Mouse (Mus musculus) fibroblast of lung, adult 2 months (primary cell): ENCODE results near the gene Olfr382.
"Not testable (repeated sequence)": the region's sequence is repeated elsewhere in the genome, so short reads cannot be mapped to it uniquely, and the experiment has no call there.

Experiments
- DNase-seq: peaks from one replicate; pipeline ENCODE4 v3.0.0-alpha.2; 2011; ENCODE audit warnings: low read depth

Olfr382 gene

GRCm38 (mm10) chr11:73517097-73517496, at the start of gene Olfr382:
Gene Olfr382 (minus strand): TSS chr11:73517197.
- no peak for DNase-seq

- DNase-seq = not testable (repeated sequence)
Observed at GRCm38 (mm10) chr11:73528971-73529370, 12.0 kb upstream of the Olfr382 start.

DNA sequence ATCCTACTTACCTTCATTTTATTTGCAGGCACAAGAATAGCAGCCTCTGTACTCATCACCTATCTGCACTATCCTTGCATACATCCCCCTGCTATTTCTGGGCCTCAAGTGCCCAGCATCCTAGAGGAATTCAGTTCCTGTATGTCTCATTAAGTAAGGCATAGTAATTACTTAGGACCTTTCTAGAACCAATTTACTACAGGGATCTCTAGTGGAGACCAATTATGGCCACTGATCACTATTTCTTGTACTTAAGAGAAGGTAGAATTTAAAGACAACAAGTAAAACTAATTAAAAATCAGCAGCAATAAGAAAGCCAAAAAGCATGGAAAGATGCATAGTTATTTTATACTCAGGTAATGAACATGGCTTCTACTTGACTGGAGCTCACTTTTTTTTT, 25.5 kb downstream of the Olfr382 start, which contains the start of gene Olfr381:
Gene Olfr381 (minus strand): TSS at position 101 of the 400 bp plus-strand sequence.
- DNase-seq = no peak
